Mouse (Mus musculus) cortical plate, adult 2 months (tissue): ENCODE results near the gene Rtl5. TPM values are rescaled to one million over a fixed set of nuclear protein-coding genes. Genes with fewer than 3 reads are reported as not detected.

Source experiments
- H3K27ac ChIP-seq: fragments of 200-500 bp; 2 replicates; pipeline ENCODE4 v1.5.1; 2012; ENCODE audit warnings: low read length, control low read depth, inconsistent platforms; ENCODE audit not compliant: insufficient read depth
- H3K4me1 ChIP-seq: fragments of 200-500 bp; 2 replicates; pipeline ENCODE4 v1.6.1; 2011; ENCODE audit warnings: low read length; ENCODE audit not compliant: control insufficient read depth, insufficient read depth
- H3K4me3 ChIP-seq: fragments of 200-500 bp; 2 replicates; pipeline ENCODE4 v1.5.1; 2011; ENCODE audit warnings: mild to moderate bottlenecking, low read length, control low read depth; ENCODE audit not compliant: insufficient read depth
- CTCF ChIP-seq: fragments of 200-500 bp; IDR thresholded peaks from 2 replicates; pipeline ENCODE4 v1.5.1; 2011; ENCODE audit warnings: mild to moderate bottlenecking, control low read depth, low read length; ENCODE audit not compliant: insufficient read depth; ENCODE audit errors: extremely low read depth
- POLR2A ChIP-seq: fragments of 200-500 bp; IDR thresholded peaks from 2 replicates; pipeline ENCODE4 v1.6.1; 2011; ENCODE audit warnings: mild to moderate bottlenecking, low read length, control low read depth; ENCODE audit not compliant: insufficient read depth; ENCODE audit errors: extremely low read depth
- polyA plus RNA-seq: library from polyadenylated mRNA; depleted of rRNA; stranded (reverse); fragments of >200 nt; gene quantifications from 2 replicates; pipeline ENCODE4 v1.2.3, GENCODE M21; 2012

Rtl5 gene
- polyA plus RNA-seq, 1 experiment: 17.2 TPM

- H3K4me1 ChIP-seq: no peaks in the 10 kb centered on the region; the same call in 1 of the 2 replicates
- TF ChIP-seq POLR2A: no peak
- no peak for TF ChIP-seq CTCF
- H3K4me3 ChIP-seq: no peak overlapping the region
- no peak overlapping the region for H3K27ac ChIP-seq
Measured at GRCm38 (mm10) chrX:102081573-102082279, 10.6 kb upstream of the Rtl5 start.

- H3K4me1 ChIP-seq: no peaks in the 10 kb centered on the region; the same call in 1 of the 2 replicates
- H3K27ac ChIP-seq: no peak overlapping the region
- H3K4me3 ChIP-seq: no peak overlapping the region
- TF ChIP-seq CTCF: no peak
- no peak for TF ChIP-seq POLR2A
Measured at GRCm38 (mm10) chrX:102081076-102081475, 10.0 kb upstream of the Rtl5 start.

DNA sequence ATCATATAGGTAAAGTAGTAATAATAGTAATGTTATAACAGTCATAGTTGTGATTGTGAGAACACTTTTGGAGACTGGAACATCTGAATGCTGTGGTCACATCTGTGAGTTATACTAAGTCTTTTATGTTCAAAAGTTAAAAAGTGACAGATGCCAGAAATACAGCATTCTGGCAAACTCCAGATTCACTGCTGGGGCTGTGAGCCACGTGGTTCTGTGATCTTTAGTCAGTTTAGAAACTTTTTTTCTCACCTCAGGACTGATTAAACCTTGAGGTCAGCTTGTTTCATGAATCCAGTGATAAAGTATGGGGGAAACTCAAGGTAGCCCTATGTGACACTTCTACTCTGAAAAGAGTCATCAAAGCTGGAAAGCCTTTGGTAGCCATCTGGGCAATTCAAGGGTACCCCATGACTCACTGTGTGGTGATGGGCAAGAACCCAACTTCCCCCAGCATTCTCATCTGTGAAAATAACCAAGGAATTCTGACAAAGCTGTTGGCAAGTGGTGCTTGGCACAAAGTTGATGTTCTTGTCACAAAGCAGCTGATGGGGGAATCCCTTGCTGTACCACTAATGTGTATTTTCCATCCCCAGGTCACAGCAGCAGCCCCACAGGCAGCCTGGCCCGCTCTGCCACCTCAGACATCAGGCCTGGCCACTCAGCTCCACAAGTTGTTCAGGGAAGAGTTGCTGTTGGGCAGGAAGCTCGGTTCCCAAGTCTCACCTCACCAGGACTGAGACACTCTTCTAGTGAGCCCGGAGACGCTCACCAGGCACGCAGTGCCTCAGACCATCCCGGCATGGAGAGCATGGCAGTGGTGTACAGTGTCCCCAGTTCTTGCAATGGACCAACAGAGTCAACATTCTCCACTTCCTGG lies 6.0 kb upstream of the Rtl5 start:
- Histone ChIP-seq H3K4me1 (no peaks in the 10 kb centered on the region; the same call in 1 of the 2 replicates), H3K4me3 (no peak overlapping the region), H3K27ac (no peak overlapping the region)
- no peak for TF ChIP-seq CTCF
- no peak for TF ChIP-seq POLR2A

DNA sequence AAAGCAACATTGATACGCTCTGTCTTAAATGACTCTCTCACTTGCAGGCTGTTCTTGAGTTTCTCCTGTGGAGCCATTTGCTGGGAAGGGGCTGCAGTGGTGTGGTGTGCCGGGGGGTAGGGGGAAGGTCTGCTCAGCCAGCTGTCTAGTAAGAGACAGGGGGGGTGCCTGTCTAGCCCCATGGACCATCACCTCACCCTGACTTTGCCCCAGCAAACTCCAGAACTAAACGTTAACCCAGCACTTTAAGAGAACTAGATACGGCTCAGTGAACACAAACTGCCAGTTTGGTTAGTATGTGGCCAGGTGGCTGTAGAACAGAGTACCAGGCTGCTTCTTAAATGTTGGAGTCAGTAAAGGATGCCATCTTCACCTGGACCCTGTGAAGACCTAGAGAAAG lies 4.1 kb upstream of the Rtl5 start:
- H3K4me3 ChIP-seq: no peak overlapping the region
- no peak overlapping the region for H3K27ac ChIP-seq
- TF ChIP-seq CTCF (no peak), POLR2A (no peak)
- no peaks in the 10 kb centered on the region for H3K4me1 ChIP-seq

DNA sequence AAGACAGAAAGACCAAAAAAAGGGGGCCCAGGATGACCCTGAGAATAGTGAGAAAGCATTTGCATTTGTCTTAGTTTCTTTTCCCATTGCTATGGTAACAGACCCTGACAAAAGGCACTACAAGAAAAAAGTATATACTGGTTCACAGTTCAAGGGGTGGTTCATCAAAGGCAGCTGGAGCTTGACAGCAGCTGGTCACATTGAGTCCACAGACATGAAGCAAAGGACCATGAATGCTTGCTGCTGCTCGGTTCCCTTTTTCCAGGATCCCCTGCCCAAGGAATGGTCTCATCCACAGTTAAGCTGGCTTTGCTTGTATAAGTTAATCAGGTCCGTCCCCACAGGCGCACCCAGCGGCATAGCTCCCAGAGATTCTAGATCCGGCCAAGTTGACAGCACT lies 3.3 kb upstream of the Rtl5 start:
- TF ChIP-seq POLR2A (no peak), CTCF (no peak)
- H3K27ac ChIP-seq: no peak overlapping the region
- H3K4me1 ChIP-seq: no peaks in the 10 kb centered on the region
- H3K4me3 ChIP-seq: no peak overlapping the region

DNA sequence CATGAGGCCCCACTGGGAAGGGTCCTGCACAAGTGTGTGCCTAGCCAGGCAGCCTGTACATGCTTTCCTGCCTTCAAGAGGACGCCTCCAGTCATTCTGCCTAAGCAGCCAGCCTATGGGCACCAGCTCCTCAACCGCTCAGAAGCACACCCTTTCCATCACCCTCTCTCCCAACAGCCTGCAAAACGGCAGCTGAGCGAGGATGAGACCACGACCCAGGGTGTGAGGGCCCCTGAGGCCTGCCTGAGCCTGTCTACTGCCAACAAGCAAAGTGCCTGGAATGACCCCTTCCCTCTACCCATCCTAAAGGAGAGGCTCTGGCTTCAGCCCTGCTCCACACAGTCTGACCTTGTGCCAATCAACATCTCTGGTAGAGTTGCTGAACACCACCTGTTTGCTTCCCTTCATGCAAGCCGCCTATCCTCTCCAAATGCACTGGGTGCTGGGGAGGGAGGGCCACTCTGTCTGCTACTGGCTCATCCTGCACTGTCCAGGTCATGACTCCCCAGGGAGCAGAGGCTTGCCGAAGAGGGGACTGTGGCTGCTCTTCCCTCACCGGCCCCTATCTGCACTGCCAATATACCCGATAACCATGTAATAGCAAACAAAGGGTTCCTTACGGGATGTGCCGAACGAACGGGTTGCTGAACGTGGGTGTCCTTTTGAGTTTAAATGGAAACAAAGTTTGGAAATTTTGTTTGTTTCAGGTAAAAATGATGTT lies 2.7 kb upstream of the Rtl5 start:
- Histone ChIP-seq H3K4me1 (no peaks in the 10 kb centered on the region; the same call in 1 of the 2 replicates), H3K27ac (no peak overlapping the region), H3K4me3 (no peak overlapping the region)
- TF ChIP-seq POLR2A: no peak
- no peak for TF ChIP-seq CTCF

GRCm38 (mm10) chrX:102071517-102071916 lies 413 bp upstream of the Rtl5 start:
- TF ChIP-seq CTCF (no peak), POLR2A (no peak)
- Histone ChIP-seq H3K4me1 (peaks cover 2% of the 10 kb centered on the region), H3K27ac (peak overlapping the region; percentile 32; the same call in 1 of the 2 replicates), H3K4me3 (peak overlapping the region; percentile 52)

- Histone ChIP-seq H3K4me3 (no peak overlapping the region), H3K27ac (no peak overlapping the region), H3K4me1 (peaks cover 2% of the 10 kb centered on the region)
- no peak for TF ChIP-seq POLR2A
- no peak for TF ChIP-seq CTCF
Measured at GRCm38 (mm10) chrX:102068811-102069540, 2.1 kb downstream of the Rtl5 start.

DNA sequence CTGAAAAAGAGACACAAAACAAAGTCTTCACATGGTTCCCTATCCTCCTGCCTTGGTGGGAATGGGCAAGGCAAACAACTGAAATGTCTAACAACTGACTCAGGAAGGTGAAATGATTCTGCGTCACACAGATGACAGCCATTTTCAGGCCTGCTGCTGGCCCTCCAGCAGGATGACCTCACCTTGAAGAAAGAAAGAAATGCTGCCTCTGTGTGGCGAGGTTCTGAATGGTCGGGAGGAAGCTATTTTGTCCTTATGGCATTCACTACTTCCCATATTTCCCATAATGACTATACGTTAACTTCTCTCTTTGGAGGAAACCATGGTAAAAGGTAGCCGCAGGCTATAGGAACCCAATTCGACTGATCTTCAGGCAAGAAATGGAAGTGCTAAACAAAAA lies 4.0 kb downstream of the Rtl5 start:
- no peak overlapping the region for H3K4me3 ChIP-seq
- peaks cover 2% of the 10 kb centered on the region for H3K4me1 ChIP-seq
- no peak for TF ChIP-seq CTCF
- TF ChIP-seq POLR2A: no peak
- H3K27ac ChIP-seq: no peak overlapping the region
